Mouse (Mus musculus) kidney, embryonic 16.5 days (tissue): ENCODE data around the gene Foxn3. TPM values are rescaled to one million over a fixed set of nuclear protein-coding genes. Genes with fewer than 3 reads are reported as not detected.

Experiments used
- ATAC-seq: fragments of 200-750 bp; cut with Nextera tagmentation; 2 replicates; pipeline ENCODE4 v1.8.0; 2017; ENCODE audit warnings: moderate TSS enrichment; ENCODE audit not compliant: low FRiP score, low TSS enrichment
- H3K27ac ChIP-seq: fragments of 300-500 bp; sonication (generic); 2 replicates; pipeline ENCODE4 v1.5.1; 2014; ENCODE audit warnings: low read length
- H3K27me3 ChIP-seq: fragments of 300-500 bp; sonication (generic); 2 replicates; pipeline ENCODE4 v1.6.1; 2014; ENCODE audit warnings: low read length, control low read depth, mixed read lengths; ENCODE audit not compliant: insufficient read depth
- H3K36me3 ChIP-seq: fragments of 300-500 bp; sonication (generic); 2 replicates; pipeline ENCODE4 v1.6.1; 2014; ENCODE audit warnings: low read length, control low read depth, mixed read lengths; ENCODE audit not compliant: insufficient read depth
- H3K4me1 ChIP-seq: fragments of 300-500 bp; sonication (generic); 2 replicates; pipeline ENCODE4 v1.6.1; 2014; ENCODE audit warnings: low read length, control low read depth, mixed read lengths; ENCODE audit not compliant: insufficient read depth
- H3K4me2 ChIP-seq: fragments of 300-500 bp; sonication (generic); replicated peaks from 2 replicates; pipeline ENCODE4 v1.6.1; 2014; ENCODE audit warnings: low read depth, low read length
- H3K4me3 ChIP-seq: fragments of 300-500 bp; sonication (generic); 2 replicates; pipeline ENCODE4 v1.5.1; 2014; ENCODE audit warnings: mild to moderate bottlenecking, low read length
- H3K9ac ChIP-seq: fragments of 300-500 bp; sonication (generic); replicated peaks from 2 replicates; pipeline ENCODE4 v1.6.1; 2014; ENCODE audit warnings: low read length
- H3K9me3 ChIP-seq: fragments of 300-500 bp; sonication (generic); 2 replicates; pipeline ENCODE4 v1.6.1; 2016; ENCODE audit warnings: low read length, control low read depth
- WGBS: fragments of 180-500 bp; shearing (Covaris S2); extraction: QIAGEN DNeasy Blood & Tissue Kit; methylation state at CpG from one replicate; pipeline ENCODE4 v1.1.7; 2014; 5-methylcytosine and 5-hydroxymethylcytosine counted together
- polyA plus RNA-seq: library from polyadenylated mRNA; unstranded; fragments of >200 nt; fragmentation: Nextera tagmentation; extraction: Ambion mirVana; gene quantifications from 2 replicates; pipeline ENCODE4 v1.2.1, GENCODE M21; 2015

Foxn3 gene
- polyA plus RNA-seq, 1 experiment from 2014 or later: 54.0 TPM

- H3K4me1 ChIP-seq: no peaks in the 10 kb centered on the region; the same call in 1 of the 2 replicates
- no peaks in the 10 kb centered on the region for H3K27me3 ChIP-seq
- no peaks in the 10 kb centered on the region for H3K9me3 ChIP-seq
- no peak overlapping the region for H3K27ac ChIP-seq
- H3K9ac ChIP-seq: no peak overlapping the region
- H3K36me3 ChIP-seq: no peaks in the 10 kb centered on the region
- no peak overlapping the region for H3K4me2 ChIP-seq
- WGBS: 69% methylated on average over 17 of the region's 17 CpGs
- ATAC-seq: no peak
- H3K4me3 ChIP-seq: no peak overlapping the region
Observed at GRCm38 (mm10) chr12:99229973-99230782, 333.2 kb downstream of the Foxn3 start.

- no peaks in the 10 kb centered on the region for H3K9me3 ChIP-seq
- H3K4me1 ChIP-seq: no peaks in the 10 kb centered on the region
- no peaks in the 10 kb centered on the region for H3K36me3 ChIP-seq
- ATAC-seq: no peak
- no peaks in the 10 kb centered on the region for H3K27me3 ChIP-seq
- H3K4me3 ChIP-seq: no peak overlapping the region
- 86% methylated on average over 6 of the region's 6 CpGs for WGBS
- H3K27ac ChIP-seq: no peak overlapping the region
- H3K9ac ChIP-seq: no peak overlapping the region
- H3K4me2 ChIP-seq: no peak overlapping the region
Observed at GRCm38 (mm10) chr12:99227313-99227952, 335.9 kb downstream of the Foxn3 start.

DNA sequence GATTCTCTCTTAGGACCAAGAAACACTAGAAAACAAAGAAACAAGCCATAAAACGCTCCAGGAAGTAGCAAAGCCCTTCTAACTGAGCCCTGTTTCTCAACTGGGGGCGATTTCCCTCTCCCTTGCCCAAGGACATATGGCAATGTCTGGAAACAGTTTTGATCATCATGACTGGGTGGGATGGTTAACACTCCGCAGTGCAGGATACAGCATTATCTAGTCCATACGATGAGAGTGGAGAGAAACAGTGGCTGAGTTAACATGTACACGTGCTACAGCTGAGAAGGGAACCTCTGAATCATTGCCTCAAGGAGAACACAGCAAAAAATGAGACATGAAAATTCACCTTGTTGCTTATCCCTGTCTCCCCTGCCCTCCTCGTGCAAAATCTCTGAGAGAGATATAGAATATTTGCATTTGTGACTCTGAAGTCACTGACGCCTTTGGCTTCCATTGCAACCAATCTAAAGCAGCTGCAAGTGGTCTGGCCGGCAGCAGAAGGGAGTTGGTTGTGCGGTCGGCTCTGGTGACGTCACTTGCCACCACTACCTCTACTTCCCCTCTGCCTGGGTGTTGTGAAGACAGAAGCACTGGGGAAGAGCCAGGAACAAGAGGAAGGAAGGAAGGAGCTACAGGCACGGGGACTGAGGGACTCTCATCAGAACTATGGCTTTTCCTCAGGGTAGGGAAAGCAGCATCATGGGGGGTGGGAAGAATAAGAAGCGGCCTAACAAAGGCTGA, 338.3 kb downstream of the Foxn3 start:
- Histone ChIP-seq H3K27me3 (no peaks in the 10 kb centered on the region), H3K9me3 (no peaks in the 10 kb centered on the region), H3K36me3 (no peaks in the 10 kb centered on the region), H3K9ac (no peak overlapping the region), H3K4me2 (no peak overlapping the region), H3K4me1 (peaks cover 5% of the 10 kb centered on the region; the same call in 1 of the 2 replicates), H3K27ac (no peak overlapping the region), H3K4me3 (no peak overlapping the region)
- ATAC-seq: no peak
- 66% methylated on average over 13 of the region's 13 CpGs for WGBS

DNA sequence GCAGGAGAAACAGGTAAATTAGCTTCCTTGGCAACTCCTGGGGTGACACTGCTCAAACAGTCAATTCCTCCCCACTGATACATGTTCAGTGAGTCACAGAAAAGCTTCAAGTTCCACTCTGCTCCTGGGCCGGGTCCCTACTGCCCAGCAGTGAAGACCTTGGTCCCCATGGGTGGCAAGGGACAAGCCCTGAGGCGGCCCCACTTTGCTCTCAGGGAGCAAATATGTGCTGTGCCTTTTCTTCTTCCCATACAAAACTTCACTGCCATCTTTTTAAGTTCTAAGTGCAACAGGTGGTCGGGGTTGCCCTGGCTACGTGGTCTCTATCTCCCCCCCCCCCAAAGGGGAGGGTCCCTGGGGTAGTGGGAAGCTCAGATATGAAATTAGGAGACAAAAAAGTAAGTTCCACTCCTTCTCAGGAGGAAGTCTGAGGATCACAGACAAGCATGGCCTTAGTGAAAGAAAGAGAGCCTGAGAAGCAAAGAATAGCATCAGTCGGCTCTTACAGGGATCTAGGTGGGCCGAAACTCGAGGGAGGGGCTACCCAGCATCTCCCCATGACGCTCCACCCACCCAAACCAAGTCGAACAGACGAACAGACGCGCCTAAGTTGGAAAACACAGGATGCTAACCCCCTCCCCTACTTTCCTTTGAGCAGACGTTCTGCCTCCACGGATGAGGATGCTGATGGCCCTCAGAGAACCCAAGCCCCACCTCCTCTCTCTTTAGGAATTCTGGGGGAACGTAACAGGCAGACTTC, 342.1 kb downstream of the Foxn3 start:
- Histone ChIP-seq H3K27me3 (no peaks in the 10 kb centered on the region), H3K4me2 (no peak overlapping the region), H3K27ac (no peak overlapping the region), H3K9me3 (no peaks in the 10 kb centered on the region), H3K4me1 (peaks cover 14% of the 10 kb centered on the region), H3K4me3 (no peak overlapping the region), H3K36me3 (no peaks in the 10 kb centered on the region), H3K9ac (no peak overlapping the region)
- WGBS: 71% methylated on average over 15 of the region's 15 CpGs
- no peak for ATAC-seq

DNA sequence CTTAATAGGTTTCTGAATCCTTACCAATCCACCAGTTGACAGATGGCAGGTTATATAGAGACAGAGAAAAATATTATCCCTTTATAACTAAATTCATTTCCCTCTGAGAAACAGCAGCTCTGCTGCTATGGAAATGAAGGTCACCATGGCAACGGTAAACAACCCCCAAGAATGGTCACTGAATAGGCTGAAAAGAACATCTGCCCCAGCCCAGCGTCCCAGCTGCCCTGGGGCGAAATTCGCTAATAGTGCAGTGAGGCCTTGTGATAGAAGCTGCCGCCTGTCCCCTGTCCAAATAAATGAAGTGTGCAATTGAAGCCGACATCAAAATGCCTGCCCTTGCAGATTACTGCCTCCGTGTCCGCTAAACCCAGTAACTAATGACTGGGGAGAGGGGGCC, 343.0 kb downstream of the Foxn3 start:
- WGBS: 34% methylated on average over 8 of the region's 8 CpGs
- ATAC-seq: no peak

GRCm38 (mm10) chr12:99219812-99220211, 343.6 kb downstream of the Foxn3 start:
- H3K27ac ChIP-seq: no peak overlapping the region
- H3K9me3 ChIP-seq: no peaks in the 10 kb centered on the region
- peaks cover 21% of the 10 kb centered on the region for H3K4me1 ChIP-seq
- no peak overlapping the region for H3K4me3 ChIP-seq
- H3K4me2 ChIP-seq: no peak overlapping the region
- no peaks in the 10 kb centered on the region for H3K27me3 ChIP-seq
- no peaks in the 10 kb centered on the region for H3K36me3 ChIP-seq
- 82% methylated on average over 5 of the region's 5 CpGs for whole genome bisulfite sequencing
- H3K9ac ChIP-seq: no peak overlapping the region
- ATAC-seq: no peak

More for the DNA sequence above, 343.0 kb downstream of the Foxn3 start:
- H3K36me3 ChIP-seq: no peaks in the 10 kb centered on the region
- H3K4me1 ChIP-seq: peaks cover 21% of the 10 kb centered on the region
- H3K9me3 ChIP-seq: no peaks in the 10 kb centered on the region
- H3K4me2 ChIP-seq: no peak overlapping the region
- H3K9ac ChIP-seq: no peak overlapping the region
- no peaks in the 10 kb centered on the region for H3K27me3 ChIP-seq
- no peak overlapping the region for H3K27ac ChIP-seq
- no peak overlapping the region for H3K4me3 ChIP-seq

- WGBS: 80% methylated on average over 7 of the region's 7 CpGs
- Histone ChIP-seq H3K4me1 (peaks cover 21% of the 10 kb centered on the region), H3K4me2 (no peak overlapping the region), H3K9me3 (no peaks in the 10 kb centered on the region), H3K27ac (no peak overlapping the region), H3K4me3 (no peak overlapping the region), H3K9ac (no peak overlapping the region), H3K36me3 (no peaks in the 10 kb centered on the region), H3K27me3 (no peaks in the 10 kb centered on the region)
- no peak; the same call in 1 of the 2 replicates for ATAC-seq
Observed at GRCm38 (mm10) chr12:99217145-99217698, 346.2 kb downstream of the Foxn3 start.

DNA sequence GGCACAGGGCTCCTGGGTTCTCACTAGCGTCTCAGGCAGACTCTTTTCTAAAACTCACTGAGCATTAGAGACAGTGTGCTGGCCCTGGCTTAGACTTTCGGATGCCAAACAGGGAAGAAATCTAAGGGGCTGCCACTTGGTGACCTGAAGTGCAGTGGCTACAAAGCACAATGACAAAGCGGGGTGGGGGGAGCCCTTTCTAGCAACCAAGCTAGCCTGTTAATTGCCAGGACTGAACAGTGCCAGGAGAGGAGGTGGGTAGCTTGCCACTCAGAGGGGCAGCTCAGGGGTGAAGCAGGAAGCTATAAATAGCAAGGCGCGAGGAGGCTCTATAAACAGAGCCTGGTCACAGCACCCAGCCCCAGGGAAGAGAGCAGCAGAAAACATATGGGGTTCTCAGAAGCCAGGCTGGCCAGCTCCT, 347.0 kb downstream of the Foxn3 start:
- 41% methylated on average over 5 of the region's 5 CpGs for WGBS
- Histone ChIP-seq H3K4me1 (peaks cover 21% of the 10 kb centered on the region), H3K27ac (no peak overlapping the region), H3K9ac (no peak overlapping the region), H3K4me2 (no peak overlapping the region), H3K27me3 (no peaks in the 10 kb centered on the region), H3K4me3 (no peak overlapping the region), H3K9me3 (no peaks in the 10 kb centered on the region), H3K36me3 (no peaks in the 10 kb centered on the region)
- no peak for ATAC-seq
